Mouse (Mus musculus) forebrain, embryonic 15.5 days (tissue): Measurements from ENCODE around the gene Panx2. TPM values are rescaled to one million over a fixed set of nuclear protein-coding genes. Genes with fewer than 3 reads are reported as not detected.

Experiments
- ATAC-seq: fragments of 200-750 bp; cut with Nextera tagmentation; replicated peaks from 2 replicates; pipeline ENCODE4 v1.8.0; 2017; ENCODE audit warnings: mild to moderate bottlenecking, moderate TSS enrichment, moderate library complexity
- H3K27ac ChIP-seq: fragments of 300-500 bp; sonication (generic); replicated peaks from 2 replicates; pipeline ENCODE4 v1.5.1; 2015; ENCODE audit warnings: mild to moderate bottlenecking, inconsistent platforms
- H3K27me3 ChIP-seq: fragments of 300-500 bp; sonication (generic); 2 replicates; pipeline ENCODE4 v1.6.1; 2015; ENCODE audit warnings: inconsistent platforms
- H3K36me3 ChIP-seq: fragments of 300-500 bp; sonication (generic); 2 replicates; pipeline ENCODE4 v1.6.1; 2015; ENCODE audit warnings: mild to moderate bottlenecking, inconsistent platforms
- H3K4me1 ChIP-seq: fragments of 300-500 bp; sonication (generic); 2 replicates; pipeline ENCODE4 v1.6.1; 2015; ENCODE audit warnings: inconsistent platforms
- H3K4me2 ChIP-seq: fragments of 300-500 bp; sonication (generic); replicated peaks from 2 replicates; pipeline ENCODE4 v1.6.1; 2015; ENCODE audit warnings: mild to moderate bottlenecking, inconsistent platforms
- H3K4me3 ChIP-seq: fragments of 300-500 bp; sonication (generic); 2 replicates; pipeline ENCODE4 v1.5.1; 2015; ENCODE audit warnings: mild to moderate bottlenecking, inconsistent platforms
- H3K9ac ChIP-seq: fragments of 300-500 bp; sonication (generic); replicated peaks from 2 replicates; pipeline ENCODE4 v1.6.1; 2015; ENCODE audit warnings: mild to moderate bottlenecking, inconsistent platforms
- H3K9me3 ChIP-seq: fragments of 300-500 bp; sonication (generic); 2 replicates; pipeline ENCODE4 v1.6.1; 2016; ENCODE audit warnings: inconsistent platforms
- WGBS: fragments of 180-500 bp; shearing (Covaris S2); methylation state at CpG from one replicate; pipeline ENCODE4 v1.1.7; 2015; ENCODE audit warnings: mixed read lengths; 5-methylcytosine and 5-hydroxymethylcytosine counted together
- polyA plus RNA-seq: library from polyadenylated mRNA; unstranded; fragments of >200 nt; fragmentation: Nextera tagmentation; extraction: Ambion mirVana; gene quantifications from 2 replicates; pipeline ENCODE4 v1.2.1, GENCODE M21; 2015

Gene Panx2
- polyA plus RNA-seq = 3.6 and 4.6 TPM in 2 replicates

- H3K4me2 ChIP-seq = peak within 1 kb of the TSS; percentile 95
- WGBS = under 1% methylated on average over 32 of the region's 57 CpGs
- peak; percentile 75 for ATAC-seq
- peak within 1 kb of the TSS; percentile 69 for H3K4me3 ChIP-seq
- H3K4me1 ChIP-seq = peaks cover 22% of the 10 kb centered on the region
- H3K36me3 ChIP-seq = no peaks in the 10 kb centered on the region
- H3K27me3 ChIP-seq = no peaks in the 10 kb centered on the region
- no peaks in the 10 kb centered on the region for H3K9me3 ChIP-seq
- peak within 1 kb of the TSS; percentile 34 for H3K27ac ChIP-seq
- peak within 1 kb of the TSS; percentile 84 for H3K9ac ChIP-seq
Observed at GRCm38 (mm10) chr15:89059161-89059931, at the start of gene Panx2. Panx2 (plus strand) TSS chr15:89059734.

DNA sequence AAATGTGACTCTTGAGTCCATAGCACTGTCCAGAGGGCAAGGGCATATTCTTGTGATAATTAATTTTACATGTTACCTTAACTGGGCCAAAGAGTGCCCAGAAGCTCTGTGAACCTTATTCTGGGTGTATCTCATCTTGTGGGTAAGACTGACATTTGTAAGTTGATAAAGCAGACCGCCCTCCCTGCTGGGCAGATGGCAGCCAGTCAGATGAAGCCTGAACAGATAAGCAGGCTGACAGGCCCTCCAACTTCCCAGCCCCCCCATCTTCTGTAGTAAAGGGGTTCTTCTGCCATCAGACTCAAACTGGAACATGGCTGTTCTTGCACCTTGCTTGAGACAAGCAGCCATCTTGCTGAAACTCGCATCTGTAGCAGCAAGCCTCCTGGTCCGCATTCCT lies 42.8 kb upstream of the Panx2 start:
- 86% methylated on average over 3 of the region's 3 CpGs for WGBS
- H3K36me3 ChIP-seq = no peaks in the 10 kb centered on the region
- H3K9me3 ChIP-seq = no peaks in the 10 kb centered on the region
- no peak overlapping the region for H3K4me3 ChIP-seq
- H3K4me2 ChIP-seq = no peak overlapping the region
- no peak overlapping the region for H3K27ac ChIP-seq
- no peak for ATAC-seq
- H3K27me3 ChIP-seq = no peaks in the 10 kb centered on the region
- no peaks in the 10 kb centered on the region for H3K4me1 ChIP-seq
- no peak overlapping the region for H3K9ac ChIP-seq

DNA sequence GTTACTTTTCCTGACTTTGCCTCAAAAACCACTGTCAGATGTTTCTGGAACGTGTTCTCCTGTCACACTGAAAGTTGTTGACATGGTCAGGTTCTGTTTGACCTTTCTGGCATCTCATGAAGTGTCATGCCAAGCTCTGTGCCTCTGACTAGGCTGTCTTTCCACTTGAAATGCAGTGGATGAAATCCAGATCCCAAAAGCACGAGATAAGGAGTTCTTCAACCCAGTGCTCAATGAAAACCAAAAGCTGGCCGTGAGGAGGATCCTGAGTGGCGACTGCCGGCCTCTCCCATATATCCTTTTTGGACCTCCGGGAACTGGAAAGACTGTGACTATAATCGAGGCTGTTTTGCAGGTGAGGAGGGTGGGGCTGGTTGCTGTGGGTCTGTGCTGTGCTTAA lies 39.4 kb upstream of the Panx2 start:
- H3K4me3 ChIP-seq = no peak overlapping the region
- H3K9ac ChIP-seq = no peak overlapping the region
- H3K27me3 ChIP-seq = no peaks in the 10 kb centered on the region
- H3K27ac ChIP-seq = no peak overlapping the region
- H3K9me3 ChIP-seq = no peaks in the 10 kb centered on the region
- H3K4me1 ChIP-seq = no peaks in the 10 kb centered on the region
- no peak for ATAC-seq
- no peaks in the 10 kb centered on the region for H3K36me3 ChIP-seq
- 84% methylated on average over 7 of the region's 7 CpGs for WGBS
- no peak overlapping the region for H3K4me2 ChIP-seq

DNA sequence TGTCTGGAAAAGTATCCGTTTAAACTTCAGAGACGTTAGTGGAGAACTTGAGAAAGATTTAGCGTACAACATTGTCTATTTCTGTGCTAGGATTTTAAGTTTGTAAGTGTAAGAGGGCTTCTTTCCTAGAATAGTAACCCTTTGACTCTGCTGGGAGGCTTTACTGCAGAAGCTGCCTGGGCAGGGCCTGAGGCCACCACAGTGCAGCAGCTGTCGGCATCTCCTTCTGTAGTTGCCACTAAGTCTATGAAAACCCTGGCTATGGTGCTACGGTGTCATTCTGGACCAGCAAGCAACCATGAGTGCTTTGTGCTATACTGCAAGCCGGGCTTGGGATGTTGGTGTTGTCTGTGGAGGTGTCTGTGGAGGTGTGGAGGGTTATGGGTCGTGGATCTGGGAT lies 39.0 kb upstream of the Panx2 start:
- Histone ChIP-seq H3K9me3 (no peaks in the 10 kb centered on the region), H3K27ac (no peak overlapping the region), H3K4me3 (no peak overlapping the region), H3K9ac (no peak overlapping the region), H3K27me3 (no peaks in the 10 kb centered on the region), H3K36me3 (no peaks in the 10 kb centered on the region), H3K4me2 (no peak overlapping the region), H3K4me1 (no peaks in the 10 kb centered on the region)
- 86% methylated on average over 7 of the region's 7 CpGs for WGBS
- no peak for ATAC-seq

DNA sequence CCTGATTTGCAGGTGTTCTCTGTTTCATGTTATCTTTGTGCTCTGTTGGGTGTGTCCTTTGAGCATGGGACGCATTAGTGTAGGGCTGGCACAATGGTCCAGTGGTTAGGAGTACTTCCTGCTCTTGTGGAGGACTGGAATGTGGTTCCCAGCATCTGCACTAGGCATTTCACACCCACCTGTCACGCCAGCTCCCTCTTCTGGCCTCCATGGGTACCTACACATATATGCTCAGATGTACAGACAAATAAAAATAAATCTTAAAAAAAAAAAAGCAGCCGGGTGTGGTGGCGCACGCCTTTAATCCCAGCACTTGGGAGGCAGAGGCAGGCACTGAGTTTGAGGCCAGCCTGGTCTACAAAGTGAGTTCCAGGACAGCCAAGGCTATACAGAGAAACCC lies 15.2 kb upstream of the Panx2 start:
- Histone ChIP-seq H3K4me1 (no peaks in the 10 kb centered on the region), H3K27me3 (no peaks in the 10 kb centered on the region), H3K9me3 (no peaks in the 10 kb centered on the region), H3K4me2 (no peak overlapping the region), H3K27ac (no peak overlapping the region), H3K4me3 (no peak overlapping the region), H3K36me3 (no peaks in the 10 kb centered on the region), H3K9ac (no peak overlapping the region)
- ATAC-seq = no peak
- WGBS = 77% methylated on average over 5 of the region's 5 CpGs

DNA sequence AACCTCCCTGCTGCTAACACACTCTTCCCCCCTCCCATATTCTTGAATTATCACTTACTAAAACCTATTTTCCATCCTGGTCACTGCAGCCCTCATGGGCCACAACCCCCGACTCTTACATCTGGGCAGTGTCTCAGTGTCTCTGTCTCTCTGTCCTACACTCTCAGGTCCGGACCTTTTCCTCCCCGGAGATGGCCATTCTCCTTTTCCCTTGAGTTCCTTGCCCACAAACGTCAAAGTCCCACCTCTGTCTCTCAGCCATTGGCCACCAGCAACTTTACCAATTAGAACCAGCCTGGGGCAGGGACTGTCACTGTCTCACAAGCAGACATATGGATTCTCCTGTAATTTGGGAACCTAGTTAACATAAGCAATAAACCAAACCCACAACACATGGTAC lies 13.2 kb upstream of the Panx2 start:
- no peak for ATAC-seq
- Histone ChIP-seq H3K4me1 (no peaks in the 10 kb centered on the region), H3K27ac (no peak overlapping the region), H3K27me3 (no peaks in the 10 kb centered on the region), H3K4me2 (no peak overlapping the region), H3K9me3 (no peaks in the 10 kb centered on the region), H3K9ac (no peak overlapping the region), H3K36me3 (no peaks in the 10 kb centered on the region), H3K4me3 (no peak overlapping the region)
- WGBS = 75% methylated on average over 4 of the region's 4 CpGs

DNA sequence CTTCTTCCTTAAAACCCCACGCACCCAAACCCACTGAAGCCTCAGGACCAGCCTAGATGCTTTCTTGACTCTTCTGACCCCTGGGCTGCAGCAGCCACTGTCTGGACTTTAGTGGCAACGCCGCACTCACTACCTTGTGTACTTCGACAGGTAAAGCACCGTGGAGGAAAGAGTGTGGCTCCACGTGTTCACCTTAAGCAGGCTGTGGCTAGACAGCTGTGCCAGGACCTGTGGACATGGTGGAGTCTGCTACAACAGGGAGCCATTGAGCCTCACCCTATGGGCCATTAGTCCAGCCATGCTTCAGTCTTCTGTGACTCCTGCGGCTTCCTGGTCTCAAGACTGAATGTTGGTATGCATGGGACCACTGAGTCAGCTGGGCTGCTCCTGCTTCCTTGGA lies 4.9 kb upstream of the Panx2 start:
- no peak for ATAC-seq
- H3K9me3 ChIP-seq = no peaks in the 10 kb centered on the region
- no peak overlapping the region for H3K4me2 ChIP-seq
- peaks cover 7% of the 10 kb centered on the region for H3K4me1 ChIP-seq
- H3K36me3 ChIP-seq = no peaks in the 10 kb centered on the region
- no peak overlapping the region for H3K27ac ChIP-seq
- H3K4me3 ChIP-seq = no peak overlapping the region
- WGBS = 92% methylated on average over 7 of the region's 7 CpGs
- no peaks in the 10 kb centered on the region for H3K27me3 ChIP-seq
- no peak overlapping the region for H3K9ac ChIP-seq

- Histone ChIP-seq H3K27ac (no peak overlapping the region), H3K27me3 (no peaks in the 10 kb centered on the region)
Observed at GRCm38 (mm10) chr15:89058736-89059135, 798 bp upstream of the Panx2 start.

GRCm38 (mm10) chr15:89060032-89060681 lies 623 bp downstream of the Panx2 start:
- ATAC-seq = peak; percentile 27; the same call in 1 of the 2 replicates
- Histone ChIP-seq H3K4me1 (peaks cover 22% of the 10 kb centered on the region), H3K9ac (peak overlapping the region; percentile 84), H3K9me3 (no peaks in the 10 kb centered on the region), H3K4me3 (peak overlapping the region; percentile 69), H3K36me3 (no peaks in the 10 kb centered on the region), H3K27me3 (no peaks in the 10 kb centered on the region), H3K27ac (peak overlapping the region; percentile 34; the same call in 1 of the 2 replicates), H3K4me2 (peak overlapping the region; percentile 95)
- WGBS = under 1% methylated on average over 45 of the region's 48 CpGs

More at GRCm38 (mm10) chr15:89058736-89059135, 798 bp upstream of the Panx2 start:
- H3K4me2 ChIP-seq = peak overlapping the region; percentile 95
- no peaks in the 10 kb centered on the region for H3K9me3 ChIP-seq
- no peak overlapping the region for H3K9ac ChIP-seq
- peak overlapping the region; percentile 69 for H3K4me3 ChIP-seq
- no peak for ATAC-seq
- WGBS = 40% methylated on average over 6 of the region's 6 CpGs
- no peaks in the 10 kb centered on the region for H3K36me3 ChIP-seq
- peaks cover 22% of the 10 kb centered on the region for H3K4me1 ChIP-seq

- peaks cover 22% of the 10 kb centered on the region for H3K4me1 ChIP-seq
- H3K4me3 ChIP-seq = peak overlapping the region; percentile 69
- no peak for ATAC-seq
- no peaks in the 10 kb centered on the region for H3K9me3 ChIP-seq
- peak overlapping the region; percentile 84 for H3K9ac ChIP-seq
- H3K27me3 ChIP-seq = no peaks in the 10 kb centered on the region
- H3K4me2 ChIP-seq = peak overlapping the region; percentile 95
- H3K27ac ChIP-seq = no peak overlapping the region
- WGBS = 88% methylated on average over 12 of the region's 12 CpGs
- H3K36me3 ChIP-seq = no peaks in the 10 kb centered on the region
Observed at GRCm38 (mm10) chr15:89060811-89061460, 1.4 kb downstream of the Panx2 start.

DNA sequence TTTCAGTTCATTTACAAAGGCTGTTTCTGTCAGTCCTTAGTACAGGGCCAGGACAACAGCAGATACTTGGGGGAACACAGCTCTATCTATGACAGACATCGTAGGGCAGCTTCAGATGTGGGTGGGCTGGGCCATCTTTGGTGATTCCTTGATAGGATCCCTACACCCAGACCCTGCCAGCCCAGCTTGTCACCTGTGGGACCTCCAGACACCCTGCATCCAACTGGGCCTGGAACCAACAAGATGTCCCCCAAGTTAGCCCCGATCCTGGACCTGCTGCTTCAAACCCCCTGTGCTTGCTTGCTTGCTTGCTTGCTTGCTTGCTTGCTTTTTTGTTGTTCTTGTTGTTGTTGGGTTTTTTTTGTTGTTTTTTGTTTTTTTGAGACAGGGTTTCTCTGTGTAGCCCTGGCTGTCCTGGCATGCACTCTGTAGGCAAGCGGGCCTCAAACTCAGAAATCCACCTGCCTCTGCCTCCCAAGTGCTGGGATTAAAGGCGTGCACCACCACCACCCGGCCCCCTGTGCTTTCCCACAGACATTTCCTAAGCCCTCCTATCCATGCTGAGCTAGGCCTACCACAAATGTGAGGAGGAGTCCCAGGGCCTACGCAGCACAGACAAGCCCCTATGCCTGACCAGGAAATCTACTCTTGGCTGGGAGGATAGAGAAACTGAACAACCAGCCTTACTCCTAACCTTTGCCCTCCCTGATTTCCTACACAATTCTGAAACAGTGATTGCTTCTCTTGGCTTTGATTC lies 2.4 kb downstream of the Panx2 start:
- ATAC-seq = no peak
- Histone ChIP-seq H3K4me1 (peaks cover 22% of the 10 kb centered on the region), H3K36me3 (no peaks in the 10 kb centered on the region), H3K27ac (no peak overlapping the region), H3K4me3 (no peak overlapping the region), H3K9me3 (no peaks in the 10 kb centered on the region), H3K9ac (no peak overlapping the region), H3K27me3 (peaks cover 5% of the 10 kb centered on the region; the same call in 1 of the 2 replicates), H3K4me2 (no peak overlapping the region)
- 90% methylated on average over 6 of the region's 6 CpGs for WGBS
